Mouse (Mus musculus): ENCODE data around the gene Cib4.

Cib4 gene

DNA sequence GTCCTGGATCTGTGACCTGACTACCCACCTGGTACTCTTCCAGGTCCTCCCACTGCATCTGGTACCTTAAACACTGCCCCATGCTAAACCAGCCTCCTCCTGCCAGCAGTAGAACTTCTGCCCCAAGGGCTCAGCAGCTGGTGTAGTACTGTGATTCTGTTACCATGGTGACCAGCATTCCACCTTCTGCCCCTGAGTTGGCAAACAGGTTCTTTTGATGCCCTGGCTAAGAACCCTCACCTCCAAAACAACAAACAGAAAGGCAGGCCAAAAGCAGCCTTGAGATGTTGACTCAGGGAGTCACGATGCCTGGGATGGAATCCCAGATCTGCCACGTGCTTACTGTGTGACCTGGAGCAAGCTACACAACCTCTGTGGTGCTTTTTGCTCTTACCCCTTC, at the start of gene Cib4:
Gene Cib4, minus strand, starts transcription at position 139 of the 400 bp plus-strand sequence.
- DNase-seq (ENCODE audit: low spot score), result no peak

GRCm38 (mm10) chr5:30594953-30595560, 49.4 kb upstream of the Cib4 start:
- DNase-seq (ENCODE audit: low spot score), result no peak

DNA sequence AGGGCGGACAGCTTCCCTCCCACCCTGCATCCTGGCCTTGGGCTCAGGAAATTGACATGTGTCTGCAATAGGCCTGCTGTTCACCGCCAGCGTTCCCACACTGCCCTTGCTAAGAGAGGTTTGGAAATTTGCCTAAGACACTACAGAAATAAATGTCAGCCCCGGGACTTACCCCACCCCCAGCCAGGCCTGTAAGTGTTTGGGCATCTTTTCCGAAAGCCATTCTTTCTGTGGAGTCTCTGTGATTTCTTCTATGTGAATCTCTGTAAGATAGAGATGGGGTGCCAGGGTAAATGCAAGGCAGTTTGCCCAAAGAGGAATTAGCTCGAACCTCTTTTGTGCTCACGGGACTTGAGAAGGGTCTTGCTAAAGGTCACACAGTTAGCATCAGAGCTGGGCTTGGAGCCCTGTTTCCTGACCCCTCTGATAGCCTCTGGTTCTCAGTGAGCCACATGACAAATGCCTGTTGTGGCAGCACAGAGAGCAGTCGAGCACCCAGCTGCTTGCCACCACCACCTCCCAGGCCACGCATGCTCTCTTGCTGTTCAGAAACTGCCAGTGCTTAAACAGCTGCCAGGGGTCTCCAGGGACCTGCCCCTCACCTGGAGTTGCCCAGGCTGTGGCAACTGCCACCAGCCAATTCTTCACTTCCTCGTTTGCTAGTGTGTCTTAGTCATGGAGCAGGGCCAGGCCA, 48.3 kb upstream of the Cib4 start:
- no peak for DNase-seq (ENCODE audit: low spot score)

- no peak for DNase-seq (ENCODE audit: low spot score)
These were observed 47.7 kb upstream of the Cib4 start for GRCm38 (mm10) chr5:30593360-30593759.

- DNase-seq (ENCODE audit: low spot score), result no peak
These were observed 46.8 kb upstream of the Cib4 start for GRCm38 (mm10) chr5:30592279-30592980.

- no peak for DNase-seq (ENCODE audit: low spot score)
These were observed 46.1 kb upstream of the Cib4 start for GRCm38 (mm10) chr5:30591786-30592185.

DNA sequence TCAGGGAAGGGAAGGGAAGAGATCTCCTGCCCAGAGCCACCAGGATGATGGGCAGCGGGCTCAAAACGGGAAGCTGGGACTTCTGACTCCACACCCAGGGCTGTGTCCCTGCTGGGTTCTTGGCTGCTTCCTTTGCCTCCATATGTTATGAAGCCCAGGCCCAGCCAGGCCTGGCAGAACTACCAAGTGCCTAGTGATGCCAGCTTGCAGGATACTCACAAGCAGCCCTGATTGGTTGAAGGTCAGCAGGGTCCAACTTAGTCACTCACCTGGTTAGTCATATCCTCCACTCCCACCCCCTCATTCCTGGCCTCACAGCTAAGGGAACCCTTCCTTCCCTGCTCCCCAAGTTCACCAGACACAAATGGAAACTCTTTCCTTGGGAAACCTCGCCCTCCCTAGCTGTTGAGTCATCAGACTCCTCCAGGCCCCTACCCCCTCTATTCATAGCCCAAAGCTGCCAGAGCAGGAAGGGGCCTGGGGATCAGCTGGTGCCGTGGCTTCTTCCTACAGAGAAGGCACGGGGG, 45.6 kb upstream of the Cib4 start:
- DNase-seq (ENCODE audit: low spot score), result no peak

DNA sequence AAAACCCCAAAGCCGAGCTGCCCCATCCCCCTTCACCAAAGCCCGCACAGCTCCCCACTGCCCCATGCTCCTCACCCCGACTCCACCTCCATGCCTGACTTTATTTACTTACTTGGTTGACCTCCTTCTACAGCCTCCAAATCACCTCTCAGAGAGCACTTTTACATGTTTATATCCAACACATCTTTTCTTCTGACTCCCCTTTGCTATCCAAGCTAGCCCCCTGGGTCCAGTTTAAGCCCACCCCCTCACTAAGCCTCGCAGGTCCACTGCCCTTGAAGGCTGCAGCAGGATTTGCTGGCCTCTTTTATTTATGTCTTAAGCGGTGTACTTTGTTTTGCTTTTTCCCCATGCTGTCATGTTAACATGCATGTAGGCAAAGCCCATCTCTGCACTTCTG, 44.6 kb upstream of the Cib4 start:
- no peak for DNase-seq (ENCODE audit: low spot score)

- no peak for DNase-seq (ENCODE audit: low spot score)
These were observed 43.9 kb upstream of the Cib4 start for GRCm38 (mm10) chr5:30589546-30589945.

DNA sequence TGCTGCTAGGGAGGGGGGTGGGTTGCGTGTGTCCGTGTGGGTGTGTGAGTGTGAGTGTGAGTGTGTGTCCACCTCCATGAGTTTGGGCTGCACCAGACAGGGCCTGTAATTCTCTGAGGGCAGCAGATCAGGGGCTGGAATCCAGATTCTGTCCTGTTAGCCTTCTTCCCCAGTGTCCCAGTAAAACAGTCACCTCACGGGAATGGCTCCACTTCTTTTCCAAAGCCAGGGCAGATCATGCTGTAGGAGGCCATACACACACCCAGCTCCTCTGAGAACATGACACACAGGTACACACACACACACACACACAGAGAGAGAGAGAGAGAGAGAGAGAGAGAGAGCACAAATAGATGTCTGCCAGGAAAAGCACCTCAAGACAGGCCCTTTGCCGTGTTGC, 43.4 kb upstream of the Cib4 start:
- DNase-seq (ENCODE audit: low spot score), result no peak

DNA sequence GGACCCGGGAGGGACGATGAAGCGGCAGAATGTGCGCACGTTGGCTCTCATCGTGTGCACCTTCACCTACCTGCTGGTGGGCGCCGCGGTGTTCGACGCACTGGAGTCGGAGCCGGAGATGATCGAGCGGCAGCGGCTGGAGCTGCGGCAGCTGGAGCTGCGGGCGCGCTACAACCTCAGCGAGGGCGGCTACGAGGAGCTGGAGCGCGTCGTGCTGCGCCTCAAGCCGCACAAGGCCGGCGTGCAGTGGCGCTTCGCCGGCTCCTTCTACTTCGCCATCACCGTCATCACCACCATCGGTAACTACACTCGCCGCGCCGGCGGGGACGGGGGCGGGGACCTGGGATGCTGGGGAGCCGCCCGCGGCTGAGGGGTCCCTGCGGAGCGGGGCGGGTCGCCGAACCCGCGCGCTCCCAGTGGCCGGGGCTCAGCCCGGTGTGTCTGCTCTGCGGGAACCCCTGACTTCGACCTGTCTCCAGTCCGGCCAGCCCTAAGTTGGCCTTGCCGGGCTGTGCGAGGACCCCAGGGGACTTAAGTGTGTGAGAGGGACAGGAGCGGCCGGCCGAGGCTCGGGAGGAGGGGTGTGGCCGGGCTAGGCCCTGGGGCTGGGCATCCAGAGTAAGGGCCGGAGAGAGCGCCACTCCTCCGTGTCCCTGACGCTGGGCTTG, 42.8 kb upstream of the Cib4 start:
- no peak for DNase-seq (ENCODE audit: low spot score)

DNA sequence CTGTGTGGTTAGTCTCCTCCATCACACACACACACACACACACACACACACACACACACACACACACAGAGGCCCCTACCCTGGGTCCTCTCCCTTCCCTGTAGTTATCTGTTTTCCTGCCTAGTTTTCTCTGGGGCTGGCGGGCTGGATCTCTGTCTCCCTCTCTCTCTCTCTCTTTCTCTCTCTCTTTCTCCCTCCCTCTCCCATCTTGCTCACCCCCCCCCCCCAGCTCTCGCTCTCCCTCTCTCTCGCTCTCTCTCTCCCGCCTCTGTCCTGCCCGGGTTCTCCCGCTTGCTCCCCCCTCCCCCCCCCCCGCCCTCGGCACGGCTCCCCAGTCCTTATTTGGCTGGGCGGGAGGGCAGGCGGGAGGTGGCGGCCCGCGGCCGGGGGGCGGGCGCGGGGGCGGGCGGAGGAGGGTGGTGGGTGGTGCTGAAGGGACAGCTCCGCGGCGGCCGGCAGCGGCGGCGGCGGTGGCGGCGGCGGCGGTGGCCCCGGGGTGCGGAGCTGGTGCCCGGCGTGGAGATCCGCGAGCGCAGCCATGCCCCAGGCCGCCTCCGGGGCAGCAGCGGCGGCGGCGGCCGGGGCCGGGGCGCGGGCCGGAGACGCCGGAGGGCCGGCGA, 42.2 kb upstream of the Cib4 start, which contains the start of gene Kcnk3:
Gene Kcnk3, plus strand, starts transcription at position 490 of the 620 bp plus-strand sequence.
- DNase-seq (ENCODE audit: low spot score), result peak; percentile 29

DNA sequence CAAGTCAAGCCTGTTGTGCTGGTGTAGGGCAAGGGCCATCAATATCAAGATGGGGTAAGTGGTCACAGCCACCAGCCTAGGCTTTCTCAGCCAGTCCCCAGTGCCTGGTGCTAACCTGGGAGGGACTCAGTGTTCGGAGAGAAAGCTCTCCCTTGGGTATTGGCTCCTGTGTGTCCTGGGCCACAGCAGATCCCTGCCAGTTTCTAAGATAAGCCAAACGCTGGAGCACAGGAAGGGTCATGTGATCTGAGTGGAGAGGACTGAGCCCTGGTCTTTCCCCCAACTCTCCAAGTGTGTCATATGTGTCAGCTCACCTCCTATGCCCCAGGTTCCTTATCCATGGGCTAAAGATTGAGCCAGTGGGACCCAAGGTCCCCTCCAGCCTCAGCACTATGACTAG, 41.5 kb upstream of the Cib4 start:
- DNase-seq (ENCODE audit: low spot score), result no peak

DNA sequence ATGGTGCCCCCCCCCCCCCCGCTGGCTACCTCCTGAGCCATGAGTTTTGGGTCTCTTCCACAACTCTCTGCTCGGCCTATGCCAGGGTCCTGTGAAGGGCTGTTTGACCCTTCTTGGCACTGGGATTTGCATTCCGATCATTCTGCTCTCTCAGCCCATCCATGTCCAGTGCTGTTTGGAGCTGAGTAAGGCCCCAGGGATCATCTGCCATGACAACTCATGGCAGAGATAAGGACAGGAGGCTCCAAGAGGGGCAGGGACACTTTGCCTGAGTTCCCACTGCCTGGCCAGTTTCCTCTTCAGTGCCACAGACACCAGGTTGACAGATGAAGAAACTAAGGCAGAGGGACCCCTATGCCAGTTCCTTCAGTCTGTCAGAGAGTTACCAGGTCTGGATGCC, 41.0 kb upstream of the Cib4 start:
- DNase-seq (ENCODE audit: low spot score), result no peak

GRCm38 (mm10) chr5:30582017-30582416, 36.4 kb upstream of the Cib4 start:
- no peak for DNase-seq (ENCODE audit: low spot score)

DNA sequence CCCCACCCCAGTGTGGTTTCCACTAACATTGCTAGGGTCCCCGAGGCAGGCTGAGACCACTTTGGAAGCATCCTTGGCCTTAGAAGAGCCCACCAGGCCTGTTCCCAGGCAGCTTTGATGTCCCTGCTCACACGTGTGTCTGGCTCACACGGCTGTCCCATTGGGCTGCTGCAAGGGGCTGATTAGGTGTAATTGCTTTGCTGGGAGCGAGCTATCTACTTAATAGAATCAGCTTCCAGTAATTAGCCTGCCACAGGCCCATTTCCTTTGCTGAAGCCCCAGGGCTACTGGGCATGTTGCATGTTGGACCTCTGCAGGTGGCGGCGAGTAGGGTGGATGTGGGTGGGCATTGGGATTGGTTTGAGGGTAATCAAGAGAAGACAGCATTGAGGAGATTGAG, 35.1 kb upstream of the Cib4 start:
- DNase-seq (ENCODE audit: low spot score), result no peak

GRCm38 (mm10) chr5:30578445-30579080, 32.9 kb upstream of the Cib4 start:
- no peak for DNase-seq (ENCODE audit: low spot score)

- DNase-seq (ENCODE audit: low spot score), result peak; percentile 46
These were observed 32.1 kb upstream of the Cib4 start for GRCm38 (mm10) chr5:30577654-30578310.

- no peak for DNase-seq (ENCODE audit: low spot score)
These were observed 31.6 kb upstream of the Cib4 start for GRCm38 (mm10) chr5:30577251-30577650.

GRCm38 (mm10) chr5:30576233-30576632, 30.6 kb upstream of the Cib4 start:
- no peak for DNase-seq (ENCODE audit: low spot score)

- DNase-seq (ENCODE audit: low spot score), result no peak
These were observed 28.7 kb upstream of the Cib4 start for GRCm38 (mm10) chr5:30574367-30574766.
